Mouse (Mus musculus) lung, postnatal 0 days (tissue): ENCODE results near the gene Glra3.

Experiments
- CTCF ChIP-seq: IDR thresholded peaks from 2 replicates; pipeline ENCODE4 v1.5.1; 2016; ENCODE audit warnings: antibody characterized with exemption, mild to moderate bottlenecking
- EP300 ChIP-seq: IDR thresholded peaks from 2 replicates; pipeline ENCODE4 v1.6.1; 2016; ENCODE audit warnings: antibody characterized with exemption, mild to moderate bottlenecking, control low read depth

- TF ChIP-seq CTCF (no peak), EP300 (no peak)
These were observed 243 bp downstream of the Glra3 start for GRCm38 (mm10) chr8:55940526-55940880.
